In the genomic region with DNA sequence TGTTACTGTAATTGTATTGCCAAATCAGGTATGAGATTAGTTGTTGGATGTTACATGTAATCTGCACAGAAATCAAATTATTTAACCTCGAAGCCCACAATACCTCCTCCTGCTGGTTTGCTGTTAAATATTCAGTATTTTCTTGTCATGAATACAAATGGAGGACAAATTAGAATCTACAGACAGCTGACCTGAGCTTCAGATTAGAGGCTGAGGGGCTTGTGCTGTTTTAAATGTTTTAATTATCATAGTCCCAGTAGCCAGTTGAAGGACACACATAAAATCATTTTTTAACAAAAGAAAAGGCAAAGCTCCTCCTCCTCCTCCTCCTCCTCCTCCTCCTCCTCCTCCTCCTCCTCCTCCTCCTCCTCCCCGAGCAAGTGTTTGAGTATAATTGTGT, we compare ENCODE assay signal across 23 mouse cellular contexts.
DNase-seq lines count a peak whose midpoint lies in the region; ATAC-seq and TF ChIP-seq lines count a peak whose summit lies in the region.
"Had no signal": no experiment of that assay in that cellular context is flagged by ENCODE, and none has a peak within 500 bp of the region (broad histone marks: within the 10 kb centered on the region; RNA-seq: fewer than 3 reads in every experiment).

No protein-coding gene starts in this region.

- H3K4me3 ChIP-seq in midbrain, embryonic 11.5 days (ENCODE audit: low read depth, low read length) = no peak overlapping the region
- no peak overlapping the region for H3K4me3 ChIP-seq in midbrain, postnatal 0 days (ENCODE audit: low read depth, low read length)
- H3K4me3 ChIP-seq in midbrain, embryonic 13.5 days (replicated peaks) = no peak overlapping the region
- H3K4me3 ChIP-seq in midbrain, embryonic 10.5 days = no peak overlapping the region
- H3K4me3 ChIP-seq in midbrain, embryonic 14.5 days (replicated peaks; ENCODE audit: low read depth, low read length) = no peak overlapping the region
- H3K4me3 ChIP-seq: embryonic facial prominence, embryonic 13.5 days; embryonic facial prominence, embryonic 15.5 days; erythroblast, embryonic 14.5 days; forebrain, embryonic 10.5 days; forebrain, embryonic 12.5 days had no signal

- WGBS in midbrain, embryonic 11.5 days = 49% methylated on average over 2 of the region's 2 CpGs
- 20% methylated on average over 1 of the region's 2 CpGs for WGBS in midbrain, postnatal 0 days
- WGBS in midbrain, embryonic 13.5 days = 20% methylated on average over 1 of the region's 2 CpGs
- WGBS in midbrain, embryonic 10.5 days = 83% methylated on average over 1 of the region's 2 CpGs
- WGBS in midbrain, embryonic 14.5 days = 4% methylated on average over 2 of the region's 2 CpGs

- ATAC-seq in midbrain, embryonic 11.5 days (ENCODE audit: low FRiP score) = peak; percentile 46; the same call in 1 of the 2 replicates
- ATAC-seq in midbrain, postnatal 0 days (ENCODE audit: low FRiP score) = no peak
- 0 out of 2 replicates have a peak, but pooled peaks have one; percentile 34 for ATAC-seq in midbrain, embryonic 13.5 days
- peak; percentile 24; the same call in 1 of the 2 replicates for ATAC-seq in midbrain, embryonic 14.5 days (ENCODE audit: low FRiP score, low TSS enrichment)
- ATAC-seq: forebrain, embryonic 14.5 days; forebrain, embryonic 16.5 days had no signal

- no peaks in the 10 kb centered on the region for H3K9me3 ChIP-seq in midbrain, embryonic 11.5 days (ENCODE audit: control insufficient read depth, low read length)
- H3K9me3 ChIP-seq in midbrain, postnatal 0 days (ENCODE audit: low read length) = no peaks in the 10 kb centered on the region
- H3K9me3 ChIP-seq in midbrain, embryonic 13.5 days = no peaks in the 10 kb centered on the region
- no peaks in the 10 kb centered on the region for H3K9me3 ChIP-seq in midbrain, embryonic 10.5 days (replicated peaks)
- H3K9me3 ChIP-seq in midbrain, embryonic 14.5 days (ENCODE audit: control insufficient read depth, low read length) = no peaks in the 10 kb centered on the region
- H3K9me3 ChIP-seq: embryonic facial prominence, embryonic 13.5 days; embryonic facial prominence, embryonic 15.5 days; forebrain, embryonic 10.5 days; forebrain, embryonic 12.5 days had no signal

- H3K27ac ChIP-seq in midbrain, embryonic 11.5 days (ENCODE audit: low read depth, low read length) = peak overlapping the region; percentile 9; the same call in 1 of the 2 replicates
- H3K27ac ChIP-seq in midbrain, postnatal 0 days (ENCODE audit: low read depth, low read length) = no peak overlapping the region
- peak overlapping the region; percentile 22 for H3K27ac ChIP-seq in midbrain, embryonic 13.5 days
- H3K27ac ChIP-seq in midbrain, embryonic 10.5 days (replicated peaks) = no peak overlapping the region
- H3K27ac ChIP-seq in midbrain, embryonic 14.5 days (replicated peaks; ENCODE audit: low read depth, low read length) = 0 out of 2 replicates have a peak overlapping the region, but pooled peaks have one; percentile 26
- H3K27ac ChIP-seq: embryonic facial prominence, embryonic 13.5 days; embryonic facial prominence, embryonic 15.5 days; forebrain, embryonic 10.5 days; forebrain, embryonic 12.5 days had no signal

- H3K4me1 ChIP-seq in midbrain, embryonic 11.5 days (ENCODE audit: control insufficient read depth, insufficient read depth, low read length) = no peaks in the 10 kb centered on the region
- no peaks in the 10 kb centered on the region for H3K4me1 ChIP-seq in midbrain, postnatal 0 days (ENCODE audit: insufficient read depth, low read length)
- H3K4me1 ChIP-seq in midbrain, embryonic 13.5 days (replicated peaks) = peaks cover 14% of the 10 kb centered on the region
- H3K4me1 ChIP-seq in midbrain, embryonic 10.5 days = no peaks in the 10 kb centered on the region
- 0 out of 2 replicates have a peak, but pooled peaks cover 8% of the 10 kb centered on the region for H3K4me1 ChIP-seq in midbrain, embryonic 14.5 days (ENCODE audit: control insufficient read depth, insufficient read depth, low read length)
- H3K4me1 ChIP-seq: embryonic facial prominence, embryonic 15.5 days had no signal

- no peak overlapping the region for H3K4me2 ChIP-seq in midbrain, embryonic 11.5 days
- no peak overlapping the region for H3K4me2 ChIP-seq in midbrain, postnatal 0 days (ENCODE audit: low read depth, low read length, poor library complexity, severe bottlenecking)
- no peak overlapping the region for H3K4me2 ChIP-seq in midbrain, embryonic 13.5 days (replicated peaks)
- no peak overlapping the region for H3K4me2 ChIP-seq in midbrain, embryonic 14.5 days (ENCODE audit: low read length)
- H3K4me2 ChIP-seq: embryonic facial prominence, embryonic 13.5 days; embryonic facial prominence, embryonic 15.5 days; forebrain, embryonic 12.5 days had no signal

- TF ChIP-seq CTCF in midbrain, postnatal 0 days (IDR thresholded peaks at IDR 0.05) = no peak

- no peak overlapping the region for H3K9ac ChIP-seq in midbrain, embryonic 11.5 days (ENCODE audit: low read length)
- H3K9ac ChIP-seq in midbrain, postnatal 0 days (replicated peaks; ENCODE audit: low read length, poor library complexity, severe bottlenecking) = no peak overlapping the region
- no peak overlapping the region for H3K9ac ChIP-seq in midbrain, embryonic 13.5 days (replicated peaks)
- H3K9ac ChIP-seq in midbrain, embryonic 14.5 days (replicated peaks; ENCODE audit: low read length) = no peak overlapping the region
- H3K9ac ChIP-seq: embryonic facial prominence, embryonic 13.5 days; embryonic facial prominence, embryonic 15.5 days; forebrain, embryonic 12.5 days had no signal

- H3K27me3 ChIP-seq in midbrain, embryonic 11.5 days (ENCODE audit: control insufficient read depth, insufficient read depth, low read length) = no peaks in the 10 kb centered on the region
- H3K27me3 ChIP-seq in midbrain, postnatal 0 days (ENCODE audit: insufficient read depth, low read length) = no peaks in the 10 kb centered on the region
- H3K27me3 ChIP-seq in midbrain, embryonic 13.5 days = no peaks in the 10 kb centered on the region
- no peaks in the 10 kb centered on the region for H3K27me3 ChIP-seq in midbrain, embryonic 10.5 days (ENCODE audit: low read depth, poor library complexity, severe bottlenecking)
- no peaks in the 10 kb centered on the region for H3K27me3 ChIP-seq in midbrain, embryonic 14.5 days (ENCODE audit: control insufficient read depth, insufficient read depth, low read length)
- H3K27me3 ChIP-seq: embryonic facial prominence, embryonic 13.5 days; embryonic facial prominence, embryonic 15.5 days; forebrain, embryonic 12.5 days had no signal

- H3K36me3 ChIP-seq in midbrain, embryonic 11.5 days (ENCODE audit: control insufficient read depth, insufficient read depth, low read length) = no peaks in the 10 kb centered on the region
- no peaks in the 10 kb centered on the region for H3K36me3 ChIP-seq in midbrain, postnatal 0 days (ENCODE audit: insufficient read depth, low read length)
- no peaks in the 10 kb centered on the region for H3K36me3 ChIP-seq in midbrain, embryonic 13.5 days
- H3K36me3 ChIP-seq in midbrain, embryonic 10.5 days = no peaks in the 10 kb centered on the region
- no peaks in the 10 kb centered on the region for H3K36me3 ChIP-seq in midbrain, embryonic 14.5 days (ENCODE audit: control insufficient read depth, insufficient read depth, low read length)
- H3K36me3 ChIP-seq: embryonic facial prominence, embryonic 13.5 days; embryonic facial prominence, embryonic 15.5 days; forebrain, embryonic 10.5 days; forebrain, embryonic 12.5 days had no signal

- no peak for DNase-seq in midbrain, embryonic 11.5 days (ENCODE audit: low spot score, missing footprints)
- DNase-seq in midbrain, postnatal 0 days (ENCODE audit: low spot score) = no peak
- DNase-seq in midbrain, embryonic 10.5 days (ENCODE audit: low spot score) = no peak
- DNase-seq in midbrain, embryonic 14.5 days = peak; percentile 32
- no peak for DNase-seq in cerebellum, postnatal 4 days (ENCODE audit: low spot score in 2 of 2)
- DNase-seq in thymus, postnatal 25 days = no peak
- DNase-seq: adrenal gland, adult 2 months; adrenal gland, postnatal 10 days; adrenal gland, postnatal 25 days; cerebellum, adult 11-12 months; cerebellum, adult 2 months; cerebellum, adult 9-10 months; cerebellum, postnatal 10 days; cerebellum, postnatal 25 days; embryo, embryonic 11 days had no signal

Comparison
In these comparisons a context has a peak if more than half of its experiments do, and no peak if none do; other contexts are left out.
1. H3K27ac ChIP-seq: peak in midbrain, embryonic 11.5 days (single experiment), midbrain, embryonic 13.5 days (single experiment) and midbrain, embryonic 14.5 days (single experiment); none in midbrain, postnatal 0 days (single experiment) and midbrain, embryonic 10.5 days (single experiment).